Mouse (Mus musculus) megakaryocyte, embryonic 14.5 days (primary cell): ENCODE data around the gene Scand1. TPM values are rescaled to one million over a fixed set of nuclear protein-coding genes. Genes with fewer than 3 reads are reported as not detected.

Experiments used
- H3K27me3 ChIP-seq: replicated peaks from 2 replicates; pipeline ENCODE3; 2012; ENCODE audit warnings: inconsistent platforms
- H3K36me3 ChIP-seq: replicated peaks from 2 replicates; pipeline ENCODE3; 2012; ENCODE audit warnings: low read length, inconsistent platforms, mixed read lengths
- H3K4me1 ChIP-seq: 2 replicates; pipeline ENCODE4 v1.6.1; 2012; ENCODE audit warnings: inconsistent platforms
- H3K4me3 ChIP-seq: replicated peaks from 2 replicates; pipeline ENCODE3; 2012; ENCODE audit warnings: moderate library complexity, mild to moderate bottlenecking, inconsistent platforms
- H3K9me3 ChIP-seq: 2 replicates; pipeline ENCODE4 v1.6.1; 2012; ENCODE audit warnings: inconsistent platforms
- FLI1 ChIP-seq: IDR thresholded peaks from 2 replicates; pipeline ENCODE4 v1.6.1; 2012; ENCODE audit warnings: low read length, inconsistent platforms, mixed read lengths
- GATA1 ChIP-seq: IDR thresholded peaks from 3 replicates; pipeline ENCODE4 v1.6.1; 2012; ENCODE audit warnings: mixed read lengths, low read length, inconsistent platforms, borderline replicate concordance
- polyA plus RNA-seq: library from polyadenylated mRNA; stranded (reverse); fragments of >175 nt; gene quantifications from 2 replicates; pipeline ENCODE4 v1.2.3, GENCODE M21; 2012; ENCODE audit warnings: low replicate concordance; ENCODE audit not compliant: insufficient read depth

The Scand1 gene
- polyA plus RNA-seq, result 797 and 1,035 TPM in 2 replicates

DNA sequence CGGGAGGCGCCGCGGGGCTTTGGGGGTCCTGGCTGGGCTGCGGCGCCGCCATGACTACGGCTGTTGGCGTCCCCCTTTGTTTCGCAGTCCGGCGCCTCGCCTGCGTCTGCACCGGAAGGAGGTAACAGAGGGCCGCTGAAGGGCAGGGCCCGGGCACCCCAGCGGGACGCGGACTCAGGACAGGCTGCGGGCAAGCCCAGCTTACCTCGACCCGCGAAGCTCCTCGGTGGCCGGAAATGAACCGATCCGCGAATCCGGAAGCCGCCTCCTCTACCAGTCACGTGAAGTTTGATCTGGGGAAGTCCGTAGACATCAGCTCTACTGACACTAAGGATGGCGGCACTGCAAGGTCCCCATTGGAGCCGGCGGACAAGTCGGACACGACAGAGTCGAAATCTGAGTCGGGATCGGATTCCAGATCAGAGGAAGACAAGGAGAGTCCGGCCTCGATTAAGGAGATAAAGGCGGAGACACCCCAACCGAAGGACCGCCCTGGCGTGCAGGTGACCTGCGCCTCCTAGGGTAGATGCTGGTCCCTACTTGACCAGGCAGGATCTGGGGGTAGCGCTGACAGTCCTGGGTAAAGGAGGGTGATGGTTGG lies at the start of gene Scand1, which contains the start of gene Cnbd2:
TSS of gene Scand1 (minus strand) at position 408 of the 601 bp plus-strand sequence.
TSS of gene Cnbd2 (plus strand) at position 3 of the 601 bp plus-strand sequence.
- TF ChIP-seq FLI1, result no peak
- no peak for TF ChIP-seq GATA1
- Histone ChIP-seq H3K9me3 (peaks cover 6% of the 10 kb centered on the region; the same call in 1 of the 2 replicates), H3K36me3 (peaks cover 29% of the 10 kb centered on the region), H3K4me3 (peak within 1 kb of the TSS; percentile 95), H3K4me1 (peaks cover 33% of the 10 kb centered on the region), H3K27me3 (peaks cover 1% of the 10 kb centered on the region)

DNA sequence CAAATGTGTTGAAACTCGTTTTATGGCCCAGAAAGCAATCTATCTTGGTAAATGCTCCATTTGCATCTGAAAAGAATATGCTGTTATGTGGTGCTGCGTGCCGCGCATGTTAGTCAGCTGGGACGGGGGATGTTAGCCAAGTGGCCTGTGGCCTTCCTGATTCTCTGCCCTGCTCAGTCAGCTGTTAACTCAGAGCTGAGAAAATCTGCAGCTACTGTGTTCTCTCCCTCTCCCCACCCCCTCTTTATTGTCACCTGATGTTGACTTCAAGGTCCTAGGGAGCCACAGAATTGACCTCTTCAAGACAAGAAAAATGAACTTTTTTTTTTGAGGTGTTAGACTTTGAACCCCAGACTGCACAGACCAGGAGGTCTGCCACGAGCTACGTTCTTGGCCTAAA lies 43.5 kb upstream of the Scand1 start:
- Histone ChIP-seq H3K36me3 (no peaks in the 10 kb centered on the region), H3K4me1 (peaks cover 18% of the 10 kb centered on the region), H3K9me3 (peaks cover 4% of the 10 kb centered on the region; the same call in 1 of the 2 replicates), H3K27me3 (no peaks in the 10 kb centered on the region), H3K4me3 (no peak overlapping the region)
- TF ChIP-seq FLI1 (no peak), GATA1 (no peak)

DNA sequence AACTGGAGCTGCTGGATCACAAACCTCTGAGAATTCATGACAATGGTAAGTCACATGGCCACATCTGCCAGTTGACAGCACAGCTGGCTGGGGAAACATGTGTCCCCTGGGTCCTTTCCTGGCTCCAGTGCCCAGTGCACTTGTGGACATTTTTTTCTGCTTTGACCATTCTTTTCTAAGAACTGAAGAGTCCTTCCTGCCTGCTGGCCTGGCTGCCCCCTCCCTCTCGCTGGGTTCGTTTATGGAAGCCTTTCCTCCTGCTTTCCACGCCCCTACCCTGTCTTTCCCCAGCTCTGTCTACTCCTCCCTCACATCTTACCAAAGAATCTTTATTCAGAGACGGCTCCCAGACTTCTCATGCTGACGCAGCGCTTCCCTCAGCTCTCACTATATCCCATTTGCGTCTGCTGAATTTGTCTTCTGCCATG lies 40.8 kb upstream of the Scand1 start:
- TF ChIP-seq FLI1 (no peak), GATA1 (no peak)
- H3K36me3 ChIP-seq, result no peaks in the 10 kb centered on the region
- peaks cover 3% of the 10 kb centered on the region for H3K27me3 ChIP-seq
- H3K9me3 ChIP-seq, result peaks cover 4% of the 10 kb centered on the region; the same call in 1 of the 2 replicates
- peaks cover 18% of the 10 kb centered on the region for H3K4me1 ChIP-seq
- H3K4me3 ChIP-seq, result no peak overlapping the region

DNA sequence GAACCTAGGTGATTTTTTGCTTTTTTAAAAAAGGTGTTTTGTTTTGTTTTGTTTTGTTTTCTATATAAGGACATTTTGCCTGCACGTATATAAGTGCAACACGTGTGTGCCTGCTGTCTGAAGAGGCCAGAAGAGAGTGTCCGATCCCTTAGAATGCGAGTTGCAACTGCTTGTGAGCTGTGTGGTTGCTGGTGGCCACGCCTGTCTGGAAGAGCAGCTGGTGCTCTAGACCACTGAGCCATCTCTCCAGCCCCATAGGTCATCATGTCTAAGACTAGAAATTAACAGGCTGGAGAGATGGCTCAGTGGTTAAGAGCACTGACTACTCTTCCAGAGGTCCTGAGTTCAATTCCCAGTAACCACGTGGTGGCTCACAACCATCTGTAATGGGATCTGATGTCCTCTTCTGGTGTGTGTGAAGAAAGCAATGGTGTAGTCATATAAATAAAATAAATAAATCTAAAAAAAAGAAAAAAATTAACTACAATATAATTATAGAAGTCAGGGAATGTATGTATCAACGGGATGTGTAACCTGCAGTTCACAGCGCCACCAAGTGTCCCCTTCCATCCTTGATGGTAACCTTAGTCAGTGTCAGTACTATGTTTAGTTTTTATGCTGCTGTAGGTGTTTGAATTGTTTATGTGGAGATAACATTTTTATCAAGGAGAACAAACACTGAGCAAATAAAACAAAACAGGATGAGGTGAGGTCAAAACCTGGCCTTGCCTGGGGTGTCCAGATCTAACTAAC lies 40.1 kb upstream of the Scand1 start:
- TF ChIP-seq FLI1, result no peak
- no peak for TF ChIP-seq GATA1
- H3K4me3 ChIP-seq, result no peak overlapping the region
- H3K27me3 ChIP-seq, result peaks cover 3% of the 10 kb centered on the region
- H3K9me3 ChIP-seq, result peaks cover 4% of the 10 kb centered on the region; the same call in 1 of the 2 replicates
- H3K36me3 ChIP-seq, result no peaks in the 10 kb centered on the region
- H3K4me1 ChIP-seq, result peaks cover 18% of the 10 kb centered on the region

DNA sequence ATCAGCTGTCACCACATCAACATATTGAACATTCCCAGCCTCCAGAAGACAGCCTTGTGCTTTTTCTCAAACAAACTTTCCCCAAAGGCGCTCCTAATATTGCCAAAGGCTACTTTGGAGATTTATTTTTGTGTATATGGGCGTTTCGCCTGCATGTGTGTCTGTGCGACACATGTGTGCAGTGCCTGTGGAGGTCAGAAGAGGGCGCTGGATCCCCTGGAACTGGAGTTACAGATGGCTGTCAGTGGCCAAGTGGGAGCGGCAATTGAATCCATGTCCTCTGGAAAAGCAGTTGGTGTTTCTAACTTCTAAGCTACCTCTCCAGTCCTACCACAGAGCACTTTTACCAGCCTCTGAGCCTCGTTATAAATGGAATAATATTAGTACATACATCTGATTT lies 38.7 kb upstream of the Scand1 start:
- Histone ChIP-seq H3K36me3 (no peaks in the 10 kb centered on the region), H3K27me3 (peaks cover 3% of the 10 kb centered on the region), H3K9me3 (peaks cover 4% of the 10 kb centered on the region; the same call in 1 of the 2 replicates), H3K4me3 (no peak overlapping the region), H3K4me1 (peaks cover 18% of the 10 kb centered on the region)
- TF ChIP-seq FLI1 (no peak), GATA1 (no peak)

DNA sequence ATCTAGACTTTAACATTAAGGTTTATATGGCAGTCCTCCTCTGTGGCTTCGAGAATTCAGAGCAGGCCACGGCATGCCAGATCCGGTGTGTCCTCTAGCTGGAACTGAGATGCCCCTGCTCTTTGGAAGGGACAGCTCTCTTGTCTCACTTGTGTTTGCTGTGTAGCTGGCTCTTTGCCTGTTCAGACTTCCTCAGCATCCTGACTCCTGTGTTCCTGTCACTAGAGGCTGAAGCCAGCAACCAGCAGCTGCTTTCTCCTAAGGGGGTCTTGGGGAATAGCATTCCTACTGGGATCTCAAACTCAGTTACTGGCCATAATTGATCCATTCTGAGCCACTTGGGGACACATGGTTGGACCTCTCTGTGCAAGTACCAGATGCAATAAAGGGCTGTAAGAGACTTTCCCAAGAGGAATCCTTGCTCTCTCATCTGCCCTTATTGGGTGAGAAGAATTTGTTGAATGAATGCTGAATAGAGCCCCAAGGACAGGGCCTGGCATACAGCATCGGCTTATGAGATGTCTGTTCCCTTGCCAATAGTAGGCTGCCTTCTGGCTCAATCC lies 36.9 kb upstream of the Scand1 start:
- H3K36me3 ChIP-seq, result no peaks in the 10 kb centered on the region
- TF ChIP-seq FLI1 (no peak), GATA1 (no peak)
- peaks cover 4% of the 10 kb centered on the region; the same call in 1 of the 2 replicates for H3K9me3 ChIP-seq
- H3K4me1 ChIP-seq, result peaks cover 26% of the 10 kb centered on the region
- no peak overlapping the region for H3K4me3 ChIP-seq
- H3K27me3 ChIP-seq, result peaks cover 3% of the 10 kb centered on the region

DNA sequence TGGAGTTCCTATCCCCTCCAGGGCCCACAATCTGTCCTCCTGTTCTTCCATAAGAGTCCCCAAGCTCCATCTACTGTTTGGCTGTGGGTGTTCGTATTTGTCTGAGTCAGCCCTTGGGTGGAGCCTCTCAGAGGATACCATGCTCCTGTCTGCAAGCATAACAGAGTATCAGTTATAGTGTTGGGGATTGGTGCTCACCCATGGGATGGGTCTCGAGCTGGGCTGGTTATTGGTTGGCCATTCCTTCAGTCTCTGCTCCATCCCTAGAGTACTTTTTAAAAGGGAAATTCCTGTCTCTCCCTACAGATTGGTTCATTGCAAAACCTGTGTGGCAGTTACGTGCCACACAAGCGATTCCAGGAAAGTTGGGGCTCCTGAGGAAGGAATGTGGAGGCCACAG lies 36.3 kb upstream of the Scand1 start:
- Histone ChIP-seq H3K9me3 (peaks cover 4% of the 10 kb centered on the region; the same call in 1 of the 2 replicates), H3K4me1 (peaks cover 21% of the 10 kb centered on the region), H3K36me3 (no peaks in the 10 kb centered on the region), H3K4me3 (no peak overlapping the region), H3K27me3 (peaks cover 3% of the 10 kb centered on the region)
- no peak for TF ChIP-seq FLI1
- no peak for TF ChIP-seq GATA1

DNA sequence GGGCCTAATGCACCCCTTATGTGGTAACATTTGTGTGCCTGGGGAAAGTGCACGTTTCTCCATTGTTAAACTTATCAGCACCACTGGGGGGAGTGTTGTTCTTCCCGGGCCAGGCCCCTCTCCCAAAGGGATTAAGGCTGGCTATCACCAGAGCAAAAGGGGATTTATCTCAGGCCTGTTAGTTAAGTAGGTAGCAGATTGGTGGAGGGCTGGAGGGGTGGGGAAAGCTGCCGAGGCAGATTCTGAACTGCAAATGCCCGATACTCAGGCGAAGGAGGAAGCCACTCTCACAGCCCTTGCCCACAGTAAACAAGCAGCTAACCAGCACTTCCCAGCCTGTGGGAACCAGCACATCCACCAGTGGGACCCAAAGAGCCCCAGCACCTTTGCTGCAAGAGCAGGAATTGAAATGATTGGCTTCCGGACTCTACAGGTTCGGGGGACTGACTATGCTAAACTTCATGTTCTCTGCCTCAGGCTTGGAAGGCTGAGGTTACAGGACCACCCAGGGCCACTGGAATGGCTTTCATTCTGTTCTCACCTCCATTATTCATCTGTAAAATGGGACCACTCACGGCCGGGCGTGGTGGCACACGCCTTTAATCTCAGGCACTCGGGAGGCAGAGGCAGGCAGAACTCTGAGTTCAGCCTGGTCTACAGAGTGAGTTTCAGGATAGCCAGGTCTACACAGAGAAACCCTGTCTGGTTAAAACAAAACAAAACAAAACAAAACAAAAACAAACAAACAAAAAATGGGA lies 32.5 kb upstream of the Scand1 start:
- Histone ChIP-seq H3K4me3 (peak overlapping the region; percentile 67), H3K27me3 (peaks cover 26% of the 10 kb centered on the region), H3K4me1 (peaks cover 11% of the 10 kb centered on the region), H3K9me3 (no peaks in the 10 kb centered on the region), H3K36me3 (no peaks in the 10 kb centered on the region)
- TF ChIP-seq FLI1 (no peak), GATA1 (no peak)

DNA sequence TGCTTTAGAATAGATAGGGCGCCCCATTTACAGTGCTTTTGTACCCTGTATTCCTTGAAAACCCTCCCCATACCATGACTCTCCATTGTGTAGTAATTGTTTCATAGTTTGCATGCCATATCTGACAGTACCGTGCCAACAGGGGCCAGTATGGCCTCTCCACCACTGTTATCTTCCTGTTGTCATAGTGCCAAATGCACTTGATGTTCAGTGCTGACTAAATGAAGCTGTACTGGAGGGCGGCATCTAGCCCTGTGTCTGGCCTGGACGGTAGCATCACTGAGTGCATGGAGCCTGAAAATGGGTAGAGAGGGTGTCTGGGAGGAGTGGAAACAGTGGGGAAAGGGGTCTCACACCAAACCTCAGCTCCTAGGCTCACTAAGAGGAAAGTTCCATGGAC lies 27.6 kb upstream of the Scand1 start:
- H3K4me3 ChIP-seq, result no peak overlapping the region
- peaks cover 43% of the 10 kb centered on the region for H3K27me3 ChIP-seq
- TF ChIP-seq GATA1, result no peak
- no peak for TF ChIP-seq FLI1
- H3K9me3 ChIP-seq, result no peaks in the 10 kb centered on the region
- peaks cover 10% of the 10 kb centered on the region for H3K4me1 ChIP-seq
- H3K36me3 ChIP-seq, result peaks cover 12% of the 10 kb centered on the region
